Mouse (Mus musculus) hematopoietic multipotent progenitor cell, adult 10-12 weeks (in vitro differentiated cells): Measurements from ENCODE around the gene Pyurf. TPM values are rescaled to one million over a fixed set of nuclear protein-coding genes. Genes with fewer than 3 reads are reported as not detected.

Experiments used
- polyA plus RNA-seq: library from polyadenylated mRNA; stranded (reverse); fragments of >175 nt; gene quantifications from 2 replicates; pipeline ENCODE4 v1.2.3, GENCODE M21; 2012; ENCODE audit warnings: low replicate concordance

Gene Pyurf
- polyA plus RNA-seq = 5.9 and 11.0 TPM in 2 replicates

DNA sequence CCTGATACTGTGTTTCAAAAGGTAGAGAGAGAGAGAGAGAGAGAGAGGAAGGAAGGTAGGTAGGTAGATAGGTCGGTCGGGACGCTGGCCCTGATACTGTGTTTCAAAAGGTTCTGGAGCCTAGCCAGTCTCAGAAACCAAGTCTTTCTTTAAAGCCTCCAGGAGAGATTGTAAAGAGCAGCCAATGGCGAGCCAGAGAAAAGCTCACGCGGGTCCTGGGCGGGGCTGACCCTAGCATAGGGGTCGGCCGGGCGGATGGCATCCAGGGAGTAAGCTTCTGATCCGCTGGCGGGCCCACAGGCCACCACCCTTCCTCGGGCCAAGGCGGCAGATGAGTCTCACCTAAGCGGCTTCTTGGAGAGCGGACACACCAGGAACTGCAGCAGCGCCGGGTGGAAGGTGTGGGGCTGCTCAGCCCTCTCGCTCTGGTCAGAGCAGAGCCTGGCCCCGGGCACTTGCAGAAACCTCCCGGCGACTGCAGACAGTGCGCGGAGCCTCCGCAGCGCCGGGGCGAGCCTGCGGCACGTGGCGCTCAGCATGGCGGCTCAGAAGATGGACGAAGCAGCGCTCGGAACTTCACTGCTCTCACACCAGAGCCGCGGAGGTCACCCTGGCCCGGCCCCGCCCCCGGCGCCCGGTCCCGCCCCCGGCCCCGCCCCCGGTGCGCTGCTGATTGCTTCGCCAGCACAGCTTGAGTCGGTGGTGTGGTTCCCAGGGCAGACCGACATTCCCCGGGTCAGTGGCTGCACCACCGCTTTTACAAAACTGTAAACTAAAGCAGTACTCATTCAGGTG lies at the start of gene Pyurf:
Gene Pyurf, minus strand, starts transcription at position 612 of the 795 bp plus-strand sequence.

DNA sequence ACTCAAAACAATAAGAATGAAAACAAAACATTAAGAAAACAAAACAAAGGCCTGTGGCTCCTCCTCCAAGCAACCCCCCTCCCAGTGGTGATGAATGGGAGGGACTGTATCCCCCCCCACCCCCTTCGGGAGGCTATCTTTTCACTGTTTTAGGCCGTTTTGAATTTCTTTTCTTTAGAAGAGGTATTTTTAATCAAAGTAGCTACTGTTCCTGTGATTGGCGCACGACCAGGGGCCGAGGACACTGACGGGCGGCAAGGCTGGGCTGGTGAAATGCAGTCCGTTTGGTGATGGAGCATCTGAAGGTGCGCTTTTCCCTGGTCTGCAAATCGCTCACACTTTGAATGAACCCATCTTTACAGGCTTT lies 10.5 kb upstream of the Pyurf start, which contains the start of gene Lancl2:
Gene Lancl2, plus strand, starts transcription at position 165 of the 367 bp plus-strand sequence.

Other genes with a start within 250 kb of the Pyurf start
- 0.40 and 4.0 TPM in 2 replicates for gene Ppm1k, start 156.6 kb downstream of the Pyurf start, polyA plus RNA-seq
- 13.6 and 26.0 TPM in 2 replicates for gene Herc6, start 111.1 kb downstream of the Pyurf start, polyA plus RNA-seq
- gene Lancl2, start 10.5 kb upstream of the Pyurf start, polyA plus RNA-seq = 9.0 and 16.3 TPM in 2 replicates
- 12.0 and 15.4 TPM in 2 replicates for gene Vopp1, start 133.1 kb upstream of the Pyurf start, polyA plus RNA-seq
- gene Vmn1r21, start 158.3 kb upstream of the Pyurf start, polyA plus RNA-seq = not detected in 2 replicates
- not detected in 2 replicates for gene Vmn1r22, start 215.9 kb upstream of the Pyurf start, polyA plus RNA-seq
- gene Vmn1r23, start 234.8 kb upstream of the Pyurf start, polyA plus RNA-seq = not detected in 2 replicates